ENCODE assay signal across 21 mouse cellular contexts in the genomic region with DNA sequence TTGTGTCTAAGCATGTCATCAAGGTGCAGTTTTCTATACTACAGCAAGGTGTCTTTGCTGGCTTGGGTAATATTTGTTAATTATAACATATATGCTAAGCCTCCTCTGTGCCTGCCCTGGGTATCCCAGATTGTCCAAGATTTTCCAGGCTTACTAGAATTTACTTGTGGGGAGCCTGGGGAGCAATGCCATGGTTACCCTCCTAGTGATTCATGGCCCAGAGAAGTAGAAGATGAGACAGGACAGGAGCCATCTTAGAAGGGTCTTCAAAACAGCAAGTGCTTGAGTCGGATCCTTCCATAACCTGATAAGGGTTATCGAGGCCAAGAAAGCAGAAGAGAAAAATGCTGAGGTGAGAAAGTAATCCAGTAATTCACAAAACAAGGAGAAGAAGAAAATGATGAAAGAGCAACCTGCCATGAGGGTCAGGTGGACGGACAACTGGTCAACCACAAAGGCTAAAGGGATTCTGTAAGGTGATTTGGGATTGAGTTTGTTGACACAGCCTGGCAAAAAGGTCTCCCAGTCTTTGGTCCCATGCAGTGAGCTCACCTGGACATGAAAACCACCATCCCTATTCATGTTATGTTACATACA. TPM values are rescaled to one million over a fixed set of nuclear protein-coding genes. Genes with fewer than 3 reads are reported as not detected.
DNase-seq lines count a peak whose midpoint lies in the region; ATAC-seq and TF ChIP-seq lines count a peak whose summit lies in the region.
"Had no signal": no experiment of that assay in that cellular context is flagged by ENCODE, and none has a peak within 500 bp of the region (broad histone marks: within the 10 kb centered on the region; RNA-seq: fewer than 3 reads in every experiment).

No protein-coding gene starts in this region.

- TF ChIP-seq CTCF in kidney, adult 2 months (conservative IDR thresholded peaks at IDR 0.05; ENCODE audit: insufficient read depth, insufficient read length, low read depth, low read length), result no peak
- no peak for TF ChIP-seq CTCF in left cerebral cortex, adult 2 months (IDR thresholded peaks at IDR 0.05)

- H3K9ac ChIP-seq in forebrain, embryonic 16.5 days (replicated peaks; ENCODE audit: low read depth, low read length), result no peak overlapping the region
- H3K9ac ChIP-seq: forebrain, embryonic 15.5 days; heart, embryonic 12.5 days; liver, embryonic 13.5 days had no signal

- H3K4me2 ChIP-seq in forebrain, embryonic 16.5 days (ENCODE audit: low read length), result no peak overlapping the region
- H3K4me2 ChIP-seq: forebrain, embryonic 15.5 days; heart, embryonic 12.5 days; liver, embryonic 13.5 days had no signal

- no peaks in the 10 kb centered on the region for H3K27me3 ChIP-seq in forebrain, embryonic 10.5 days (ENCODE audit: poor library complexity, severe bottlenecking)
- no peaks in the 10 kb centered on the region for H3K27me3 ChIP-seq in forebrain, embryonic 16.5 days (replicated peaks; ENCODE audit: control insufficient read depth, insufficient read depth, low read length)
- no peaks in the 10 kb centered on the region for H3K27me3 ChIP-seq in kidney, adult 2 months (replicated peaks; ENCODE audit: control insufficient read depth, insufficient read depth, low read length)
- H3K27me3 ChIP-seq: forebrain, embryonic 15.5 days; heart, embryonic 12.5 days; liver, embryonic 13.5 days had no signal

- no peaks in the 10 kb centered on the region for H3K4me1 ChIP-seq in forebrain, embryonic 10.5 days
- H3K4me1 ChIP-seq in forebrain, embryonic 16.5 days (replicated peaks; ENCODE audit: control insufficient read depth, insufficient read depth, low read length), result no peaks in the 10 kb centered on the region
- H3K4me1 ChIP-seq in kidney, adult 2 months (ENCODE audit: control insufficient read depth, insufficient read depth, low read length), result no peaks in the 10 kb centered on the region
- H3K4me1 ChIP-seq: forebrain, embryonic 15.5 days; heart, embryonic 12.5 days; liver, embryonic 13.5 days had no signal

- WGBS in forebrain, embryonic 10.5 days, result 67% methylated on average over 3 of the region's 3 CpGs
- 65% methylated on average over 3 of the region's 3 CpGs for WGBS in forebrain, embryonic 16.5 days
- 61% methylated on average over 3 of the region's 3 CpGs for WGBS in kidney, adult 2 months

- H3K9me3 ChIP-seq in forebrain, embryonic 10.5 days, result peaks cover 78% of the 10 kb centered on the region
- H3K9me3 ChIP-seq in forebrain, embryonic 16.5 days (ENCODE audit: control insufficient read depth, low read length), result peaks cover 49% of the 10 kb centered on the region

- TF ChIP-seq POLR2A in kidney, adult 2 months (IDR thresholded peaks at IDR 0.05; ENCODE audit: low read depth, low read length), result no peak

- H3K27ac ChIP-seq in forebrain, embryonic 10.5 days, result no peak overlapping the region
- no peak overlapping the region for H3K27ac ChIP-seq in forebrain, embryonic 16.5 days (ENCODE audit: low read length)
- no peak overlapping the region for H3K27ac ChIP-seq in kidney, adult 2 months (ENCODE audit: insufficient read depth, low read depth, low read length)
- H3K27ac ChIP-seq in left cerebral cortex, adult 2 months, result no peak overlapping the region
- H3K27ac ChIP-seq: forebrain, embryonic 15.5 days; liver, embryonic 13.5 days had no signal

- no peak for ATAC-seq in forebrain, embryonic 16.5 days
- ATAC-seq: forebrain, embryonic 15.5 days had no signal

- intact Hi-C loops in left cerebral cortex, adult 2 months (cut with DNase I), result no loop called here

- H3K4me3 ChIP-seq in forebrain, embryonic 10.5 days, result no peak overlapping the region
- H3K4me3 ChIP-seq in forebrain, embryonic 16.5 days (replicated peaks; ENCODE audit: low read length), result no peak overlapping the region
- H3K4me3 ChIP-seq in kidney, adult 2 months (ENCODE audit: insufficient read depth, low read depth, low read length), result no peak overlapping the region
- H3K4me3 ChIP-seq in left cerebral cortex, adult 2 months, result no peak overlapping the region
- H3K4me3 ChIP-seq: forebrain, embryonic 15.5 days; heart, embryonic 12.5 days; liver, embryonic 13.5 days had no signal

- no peaks in the 10 kb centered on the region for H3K36me3 ChIP-seq in forebrain, embryonic 10.5 days (replicated peaks)
- no peaks in the 10 kb centered on the region for H3K36me3 ChIP-seq in forebrain, embryonic 16.5 days (ENCODE audit: control insufficient read depth, insufficient read depth)
- H3K36me3 ChIP-seq in kidney, adult 2 months (ENCODE audit: control insufficient read depth, insufficient read depth, low read length), result no peaks in the 10 kb centered on the region
- H3K36me3 ChIP-seq: forebrain, embryonic 15.5 days; heart, embryonic 12.5 days; liver, embryonic 13.5 days had no signal

- DNase-seq in forebrain, embryonic 10.5 days (ENCODE audit: extremely low spot score, low spot score), result peak; percentile 15
- peak; percentile 12 for DNase-seq in kidney, adult 2 months
- no peak for DNase-seq in kidney, postnatal 10 days
- peak; percentile 7 for DNase-seq in urinary bladder, postnatal 25 days (ENCODE audit: low spot score)
- no peak for DNase-seq in urinary bladder, adult 18-20 months (ENCODE audit: low spot score in 2 of 2)
- no peak for DNase-seq in MN1 (ENCODE audit: low spot score)
- no peak for DNase-seq in left cerebral cortex, adult 2 months (ENCODE audit: extremely low spot score in 1 of 2, low spot score in 2 of 2)
- DNase-seq: adrenal gland, adult 2 months; cerebellum, adult 11 months; kidney, adult 18-20 months; liver, embryonic 13.5 days; thymus, postnatal 14 days had no signal

RNA-seq across cellular contexts. Expression of a gene that starts 14.0 kb away (rescaled TPM):
- polyA plus RNA-seq in forebrain, embryonic 10.5 days (2016; fragmentation: Nextera tagmentation; extraction: Ambion mirVana), result not detected in 2 replicates
- polyA plus RNA-seq in forebrain, embryonic 16.5 days (2015; fragmentation: Nextera tagmentation; extraction: Ambion mirVana), result 0.09 TPM in 1 of 2 replicates, not detected in the other
- not detected in 2 replicates for polyA plus RNA-seq in kidney, adult 2 months (2012; rRNA removed)
- under 1 TPM; 0.23 to 0.26 TPM for total RNA-seq in left cerebral cortex, adult 2 months (2021)
- total RNA-seq: adrenal gland, adult 2 months; gastrocnemius, adult 8-10 months; megakaryocyte-erythroid progenitor cell, adult 5-6 weeks had no signal
- polyA plus RNA-seq: adrenal gland, adult 2 months; heart, embryonic 12.5 days; hindbrain, embryonic 11.5 days; liver, embryonic 13.5 days; lung, postnatal 0 days; small intestine, adult 2 months; stomach, embryonic 16.5 days had no signal

RNA-seq across cellular contexts. Expression of a gene that starts 14.1 kb away (rescaled TPM):
- polyA plus RNA-seq in forebrain, embryonic 10.5 days (2016; fragmentation: Nextera tagmentation; extraction: Ambion mirVana), result 223 and 224 TPM in 2 replicates
- 121 TPM in 2 replicates for polyA plus RNA-seq in forebrain, embryonic 16.5 days (2015; fragmentation: Nextera tagmentation; extraction: Ambion mirVana)
- 12.8 and 14.5 TPM in 2 replicates for polyA plus RNA-seq in kidney, adult 2 months (2012; rRNA removed)
- total RNA-seq in left cerebral cortex, adult 2 months (2021), result 10 to 100 TPM; 45.8 to 47.2 TPM

Comparison
In these comparisons a context has a peak if more than half of its experiments do, and no peak if none do; other contexts are left out.
1. DNase-seq: peak in forebrain, embryonic 10.5 days (single experiment), kidney, adult 2 months (single experiment) and urinary bladder, postnatal 25 days (single experiment); none in kidney, postnatal 10 days (single experiment), urinary bladder, adult 18-20 months (0 of 2), MN1 (single experiment) and left cerebral cortex, adult 2 months (0 of 2).